Mouse (Mus musculus) hindbrain, embryonic 12.5 days (tissue): ENCODE results near the gene Ankrd13a. TPM values are rescaled to one million over a fixed set of nuclear protein-coding genes. Genes with fewer than 3 reads are reported as not detected.

Experiments used
- ATAC-seq: fragments of 200-750 bp; cut with Nextera tagmentation; 2 replicates; pipeline ENCODE4 v1.8.0; 2017; ENCODE audit warnings: moderate TSS enrichment; ENCODE audit not compliant: low FRiP score
- H3K27ac ChIP-seq: fragments of 300-500 bp; sonication (generic); 2 replicates; pipeline ENCODE4 v1.5.1; 2016; ENCODE audit warnings: mild to moderate bottlenecking
- H3K27me3 ChIP-seq: fragments of 300-500 bp; sonication (generic); 2 replicates; pipeline ENCODE4 v1.6.1; 2016; ENCODE audit warnings: mild to moderate bottlenecking
- H3K36me3 ChIP-seq: fragments of 300-500 bp; sonication (generic); 2 replicates; pipeline ENCODE4 v1.6.1; 2016; ENCODE audit warnings: mild to moderate bottlenecking
- H3K4me1 ChIP-seq: fragments of 300-500 bp; sonication (generic); 2 replicates; pipeline ENCODE4 v1.6.1; 2016
- H3K4me2 ChIP-seq: fragments of 300-500 bp; sonication (generic); replicated peaks from 2 replicates; pipeline ENCODE4 v1.6.1; 2016; ENCODE audit warnings: mild to moderate bottlenecking
- H3K4me3 ChIP-seq: fragments of 300-500 bp; sonication (generic); 2 replicates; pipeline ENCODE4 v1.5.1; 2016; ENCODE audit warnings: mild to moderate bottlenecking
- H3K9ac ChIP-seq: fragments of 300-500 bp; sonication (generic); 2 replicates; pipeline ENCODE4 v1.6.1; 2016; ENCODE audit warnings: mild to moderate bottlenecking, moderate library complexity
- H3K9me3 ChIP-seq: fragments of 300-500 bp; sonication (generic); replicated peaks from 2 replicates; pipeline ENCODE4 v1.6.1; 2016; ENCODE audit warnings: mild to moderate bottlenecking
- WGBS: fragments of 180-500 bp; shearing (Covaris S2); methylation state at CpG from one replicate; pipeline ENCODE4 v1.1.7; 2016; 5-methylcytosine and 5-hydroxymethylcytosine counted together
- polyA plus RNA-seq: library from polyadenylated mRNA; unstranded; fragments of >200 nt; fragmentation: Nextera tagmentation; extraction: Ambion mirVana; gene quantifications from 2 replicates; pipeline ENCODE4 v1.2.1, GENCODE M21; 2016

The Ankrd13a gene
- polyA plus RNA-seq, 1 experiment from 2014 or later: 80.2 TPM

DNA sequence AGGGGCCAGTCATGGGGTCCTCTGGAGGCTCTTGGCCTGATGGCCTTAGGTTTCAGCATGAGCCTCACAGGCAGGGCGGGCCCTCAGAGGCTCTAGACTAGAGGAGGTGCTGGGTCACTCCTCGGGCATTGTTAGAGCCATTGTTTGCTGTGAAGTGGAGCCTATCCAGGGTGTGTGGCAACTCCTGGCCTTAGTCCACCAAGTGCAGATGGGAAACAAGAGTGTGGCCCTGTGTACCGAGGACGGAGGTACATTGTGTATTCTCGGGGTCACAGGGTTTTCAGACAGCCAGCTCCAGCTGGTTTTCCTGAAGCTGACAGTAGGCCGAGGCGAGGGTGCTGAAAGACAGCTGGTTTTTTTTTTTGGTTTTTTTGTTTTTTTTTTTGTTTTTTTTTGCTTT lies 18.8 kb downstream of the Ankrd13a start:
- WGBS: 73% methylated on average over 7 of the region's 7 CpGs
- Histone ChIP-seq H3K4me2 (no peak overlapping the region), H3K27me3 (no peaks in the 10 kb centered on the region), H3K9ac (no peak overlapping the region), H3K27ac (no peak overlapping the region), H3K9me3 (no peaks in the 10 kb centered on the region), H3K4me1 (peaks cover 33% of the 10 kb centered on the region), H3K36me3 (peaks cover 61% of the 10 kb centered on the region), H3K4me3 (no peak overlapping the region)
- no peak for ATAC-seq

DNA sequence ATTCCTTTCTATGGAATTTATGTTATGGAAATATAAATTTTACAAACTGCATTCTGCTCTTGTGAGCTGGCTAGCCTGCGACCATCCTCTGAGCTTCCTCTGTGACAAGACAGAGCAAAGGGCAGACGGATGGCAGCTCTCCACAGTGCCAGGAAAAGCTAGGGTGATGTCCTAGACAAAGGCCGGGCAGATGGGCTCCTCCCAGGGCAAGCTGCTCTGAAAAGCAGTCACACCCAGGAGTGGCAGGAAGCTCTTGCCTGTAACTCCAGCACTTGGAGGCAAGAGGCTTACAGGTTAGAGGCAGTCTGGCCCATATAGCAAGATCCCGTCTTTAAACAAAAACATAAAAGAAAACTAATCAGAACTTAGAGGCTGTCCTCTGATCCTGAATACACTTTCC lies 20.1 kb downstream of the Ankrd13a start:
- Histone ChIP-seq H3K4me1 (peaks cover 33% of the 10 kb centered on the region), H3K9me3 (no peaks in the 10 kb centered on the region), H3K4me2 (no peak overlapping the region), H3K27me3 (no peaks in the 10 kb centered on the region), H3K27ac (0 out of 2 replicates have a peak overlapping the region, but pooled peaks have one; percentile 25), H3K36me3 (peaks cover 59% of the 10 kb centered on the region), H3K9ac (no peak overlapping the region), H3K4me3 (no peak overlapping the region)
- no peak for ATAC-seq
- WGBS: 46% methylated on average over 4 of the region's 4 CpGs

DNA sequence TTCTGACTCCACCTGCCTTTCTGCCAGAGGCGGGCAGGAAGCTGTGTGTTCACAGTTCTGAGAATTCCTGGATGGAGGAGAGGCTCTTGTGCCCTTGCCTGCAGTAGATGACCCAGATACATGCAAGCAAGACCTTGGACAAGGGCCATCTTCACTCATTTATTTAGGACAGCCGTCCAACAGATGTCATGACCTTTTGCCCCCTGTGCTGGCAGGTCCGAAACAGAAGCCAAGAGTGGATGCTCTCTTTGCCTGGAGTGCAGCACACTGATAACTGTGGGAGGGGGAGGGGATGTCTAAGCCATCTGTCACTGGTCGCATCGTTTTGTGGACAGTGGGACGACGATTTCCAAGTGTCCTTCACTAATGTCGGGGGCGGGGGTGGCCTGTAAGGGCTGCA lies 20.8 kb downstream of the Ankrd13a start:
- H3K4me1 ChIP-seq: peaks cover 33% of the 10 kb centered on the region
- H3K36me3 ChIP-seq: peaks cover 65% of the 10 kb centered on the region
- 29% methylated on average over 9 of the region's 9 CpGs for WGBS
- H3K9ac ChIP-seq: no peak overlapping the region; the same call in 1 of the 2 replicates
- no peaks in the 10 kb centered on the region for H3K27me3 ChIP-seq
- H3K4me3 ChIP-seq: no peak overlapping the region
- H3K9me3 ChIP-seq: no peaks in the 10 kb centered on the region
- H3K27ac ChIP-seq: peak overlapping the region; percentile 25; the same call in 1 of the 2 replicates
- no peak for ATAC-seq
- H3K4me2 ChIP-seq: no peak overlapping the region

DNA sequence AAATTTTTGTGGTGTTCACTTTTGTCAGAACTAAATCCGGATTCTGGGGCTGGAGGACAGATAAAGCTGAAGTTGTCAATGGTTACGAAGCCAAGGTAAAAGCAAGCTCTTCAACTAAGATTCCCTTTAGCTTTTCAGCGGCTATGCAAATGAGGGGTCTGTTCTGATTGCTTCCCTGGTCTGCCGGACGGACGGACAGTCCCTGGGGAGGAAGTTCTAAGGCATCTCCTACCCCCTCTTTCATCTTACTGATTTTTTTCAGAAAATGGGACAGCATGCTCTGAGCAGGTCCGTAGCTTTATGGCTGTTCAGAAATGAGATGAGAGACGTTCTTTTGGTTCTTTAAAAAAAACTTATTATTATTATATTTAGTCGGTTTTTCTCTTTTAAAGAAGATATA lies 21.2 kb downstream of the Ankrd13a start:
- Histone ChIP-seq H3K27ac (no peak overlapping the region), H3K9ac (no peak overlapping the region; the same call in 1 of the 2 replicates), H3K4me1 (peaks cover 33% of the 10 kb centered on the region), H3K27me3 (no peaks in the 10 kb centered on the region), H3K9me3 (no peaks in the 10 kb centered on the region), H3K4me3 (no peak overlapping the region), H3K4me2 (no peak overlapping the region), H3K36me3 (peaks cover 69% of the 10 kb centered on the region)
- 55% methylated on average over 9 of the region's 9 CpGs for WGBS
- ATAC-seq: no peak

DNA sequence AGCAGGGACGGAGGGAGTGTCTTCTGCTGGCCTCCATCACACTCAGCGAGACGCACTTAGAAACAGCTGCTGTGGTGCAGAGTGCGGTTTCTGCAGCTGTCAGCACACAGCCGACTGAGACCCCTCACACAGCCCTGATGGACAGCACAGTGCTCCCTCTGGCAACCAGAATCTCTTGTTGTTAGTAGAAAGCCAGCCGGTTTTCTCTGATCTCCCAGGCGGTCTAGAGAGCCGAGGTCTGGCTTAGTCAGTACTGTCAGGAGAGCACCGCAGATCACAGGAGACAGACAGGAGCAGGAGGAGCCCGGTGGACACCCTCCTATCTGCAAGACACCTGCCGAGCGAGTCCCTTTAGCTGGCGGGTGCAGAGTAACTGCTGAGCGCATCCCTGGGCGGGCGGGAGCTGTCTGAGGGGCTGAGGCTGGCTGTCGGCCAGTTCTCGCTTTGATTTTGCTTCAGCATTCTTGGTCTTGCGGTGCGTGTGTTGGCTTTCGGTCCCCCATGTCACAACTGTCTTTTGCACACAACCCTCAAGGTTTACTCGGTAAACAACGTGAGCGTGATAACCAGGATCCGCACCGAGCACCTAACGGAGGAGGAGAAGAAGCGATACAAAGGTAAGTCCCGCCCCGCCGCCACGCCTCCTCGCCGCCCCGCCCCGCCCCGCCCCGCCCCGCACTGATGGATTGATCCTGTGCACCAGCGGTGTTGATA lies 22.0 kb downstream of the Ankrd13a start:
- ATAC-seq: peak; percentile 68
- WGBS: 4% methylated on average over 40 of the region's 40 CpGs

DNA sequence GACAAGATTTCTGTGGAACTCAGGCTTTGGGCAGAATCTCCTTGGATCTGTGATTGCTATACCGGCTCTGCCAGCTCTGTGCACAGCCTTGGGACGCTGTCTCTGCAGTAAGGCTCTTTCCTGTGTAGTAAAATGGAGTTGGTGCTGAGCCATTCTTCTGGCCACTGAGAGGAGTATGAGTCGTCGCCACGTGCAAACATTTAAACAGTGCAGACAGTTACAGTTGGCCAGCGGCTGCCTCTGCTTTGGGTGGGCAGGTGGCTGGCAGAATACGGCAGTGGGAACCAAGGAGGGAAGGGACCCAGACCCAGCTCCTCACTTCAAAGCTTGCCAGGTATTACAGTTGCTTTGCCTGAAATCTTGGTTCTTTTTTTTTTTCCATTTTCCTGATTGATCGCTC lies 22.8 kb downstream of the Ankrd13a start:
- H3K4me1 ChIP-seq: peaks cover 38% of the 10 kb centered on the region
- ATAC-seq: no peak
- H3K27me3 ChIP-seq: no peaks in the 10 kb centered on the region
- no peak overlapping the region for H3K27ac ChIP-seq
- no peak overlapping the region for H3K9ac ChIP-seq
- H3K4me3 ChIP-seq: no peak overlapping the region
- H3K4me2 ChIP-seq: peak overlapping the region; percentile 69
- no peaks in the 10 kb centered on the region for H3K9me3 ChIP-seq
- H3K36me3 ChIP-seq: peaks cover 65% of the 10 kb centered on the region
- 91% methylated on average over 8 of the region's 8 CpGs for WGBS

More for the DNA sequence above, 22.0 kb downstream of the Ankrd13a start:
- Histone ChIP-seq H3K27ac (peak overlapping the region; percentile 79), H3K4me2 (peak overlapping the region; percentile 69), H3K9me3 (no peaks in the 10 kb centered on the region), H3K36me3 (peaks cover 65% of the 10 kb centered on the region), H3K4me1 (peaks cover 38% of the 10 kb centered on the region), H3K27me3 (no peaks in the 10 kb centered on the region), H3K4me3 (peak overlapping the region; percentile 35), H3K9ac (peak overlapping the region; percentile 56)

DNA sequence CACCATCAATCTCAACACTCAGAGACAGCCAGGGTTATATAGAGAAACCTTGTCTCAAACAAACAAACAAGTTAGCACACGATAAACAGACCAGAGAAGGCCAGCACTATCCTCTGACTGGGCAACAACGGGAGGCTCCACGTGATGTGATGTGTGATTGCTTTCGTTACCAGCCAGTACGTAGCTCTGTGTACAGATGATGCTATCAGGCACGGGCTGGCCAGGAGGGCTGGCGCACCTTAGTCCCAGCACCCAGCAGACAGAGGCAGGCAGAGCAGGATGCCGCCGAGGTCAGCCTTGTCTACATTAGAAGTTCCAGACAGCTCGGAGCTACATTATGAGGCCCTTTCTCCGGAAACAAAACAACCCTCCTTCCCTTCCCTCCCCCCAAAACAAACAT lies 25.4 kb downstream of the Ankrd13a start:
- Histone ChIP-seq H3K27me3 (no peaks in the 10 kb centered on the region), H3K4me2 (no peak overlapping the region), H3K4me1 (peaks cover 26% of the 10 kb centered on the region), H3K9ac (no peak overlapping the region), H3K4me3 (no peak overlapping the region), H3K36me3 (peaks cover 71% of the 10 kb centered on the region), H3K27ac (no peak overlapping the region), H3K9me3 (no peaks in the 10 kb centered on the region)
- WGBS: 89% methylated on average over 11 of the region's 11 CpGs
- no peak for ATAC-seq

DNA sequence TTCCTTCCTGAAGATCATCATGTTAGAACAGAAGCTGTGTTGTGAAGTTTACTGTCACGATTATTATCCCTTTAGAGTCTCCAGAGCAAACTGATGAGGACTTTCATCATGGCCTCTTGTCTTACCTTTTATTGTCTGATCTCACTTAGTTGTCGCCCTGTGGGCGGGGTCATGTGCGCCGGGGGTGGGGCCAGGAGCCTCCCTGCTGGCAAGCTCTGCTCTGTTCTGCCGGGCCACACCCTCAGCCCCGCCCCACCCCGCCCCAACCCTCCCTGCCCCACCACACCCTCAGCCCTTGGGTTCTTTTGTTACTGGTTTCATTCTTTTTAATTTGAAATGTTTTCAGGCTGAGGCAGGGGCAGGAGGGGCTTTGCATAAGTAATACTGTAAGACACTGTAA lies 26.6 kb downstream of the Ankrd13a start:
- Histone ChIP-seq H3K4me2 (no peak overlapping the region), H3K36me3 (peaks cover 73% of the 10 kb centered on the region), H3K4me1 (peaks cover 19% of the 10 kb centered on the region), H3K27ac (no peak overlapping the region), H3K9ac (no peak overlapping the region), H3K4me3 (no peak overlapping the region), H3K9me3 (no peaks in the 10 kb centered on the region), H3K27me3 (no peaks in the 10 kb centered on the region)
- no peak for ATAC-seq
- WGBS: 17% methylated on average over 8 of the region's 8 CpGs

DNA sequence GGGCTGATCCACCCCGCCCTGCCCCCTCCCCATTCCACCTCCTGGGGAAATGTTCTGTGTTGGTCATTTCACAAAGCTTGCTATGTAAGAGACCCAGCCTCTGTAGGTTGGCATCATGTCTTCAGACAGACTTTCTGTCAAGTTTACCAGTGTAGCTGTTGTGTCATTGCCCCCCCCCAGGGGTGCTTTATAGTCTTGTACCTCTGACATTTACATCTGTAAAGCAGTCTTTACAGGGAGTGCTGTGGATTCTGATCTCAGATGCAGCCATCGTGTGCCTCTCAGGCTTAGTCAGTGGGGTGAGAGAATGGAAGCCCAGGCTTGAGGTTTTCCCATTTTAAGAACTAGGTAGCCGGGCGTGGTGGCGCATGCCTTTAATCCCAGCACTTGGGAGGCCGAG lies 27.4 kb downstream of the Ankrd13a start:
- Histone ChIP-seq H3K4me2 (no peak overlapping the region), H3K36me3 (peaks cover 79% of the 10 kb centered on the region), H3K9ac (no peak overlapping the region), H3K4me3 (no peak overlapping the region), H3K9me3 (no peaks in the 10 kb centered on the region), H3K27ac (no peak overlapping the region), H3K4me1 (peaks cover 11% of the 10 kb centered on the region), H3K27me3 (no peaks in the 10 kb centered on the region)
- 82% methylated on average over 6 of the region's 6 CpGs for WGBS
- no peak for ATAC-seq

DNA sequence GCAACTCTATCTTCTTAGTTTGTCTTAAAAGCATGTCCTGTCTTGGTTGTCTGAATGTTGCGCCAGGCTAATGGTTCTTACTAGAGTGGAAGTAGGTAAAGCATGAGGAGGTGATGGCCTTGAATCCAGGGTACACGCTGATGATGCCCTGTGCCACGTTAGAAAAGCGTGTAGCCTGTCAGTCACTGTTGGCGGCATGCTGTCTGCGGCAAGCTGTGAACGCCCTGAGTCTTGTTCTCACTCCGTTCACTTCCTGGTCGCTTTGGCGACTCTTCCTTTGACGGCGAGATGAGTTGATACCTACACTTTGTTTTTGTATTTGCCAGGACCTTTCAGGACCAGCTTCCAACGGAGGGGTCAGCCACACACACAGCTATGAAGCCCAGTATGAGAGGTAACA lies 28.8 kb downstream of the Ankrd13a start:
- no peak for ATAC-seq
- H3K4me2 ChIP-seq: no peak overlapping the region
- H3K27ac ChIP-seq: no peak overlapping the region
- no peak overlapping the region for H3K9ac ChIP-seq
- WGBS: 92% methylated on average over 13 of the region's 13 CpGs
- no peaks in the 10 kb centered on the region for H3K27me3 ChIP-seq
- peaks cover 12% of the 10 kb centered on the region for H3K4me1 ChIP-seq
- no peak overlapping the region for H3K4me3 ChIP-seq
- H3K9me3 ChIP-seq: no peaks in the 10 kb centered on the region
- peaks cover 75% of the 10 kb centered on the region for H3K36me3 ChIP-seq

DNA sequence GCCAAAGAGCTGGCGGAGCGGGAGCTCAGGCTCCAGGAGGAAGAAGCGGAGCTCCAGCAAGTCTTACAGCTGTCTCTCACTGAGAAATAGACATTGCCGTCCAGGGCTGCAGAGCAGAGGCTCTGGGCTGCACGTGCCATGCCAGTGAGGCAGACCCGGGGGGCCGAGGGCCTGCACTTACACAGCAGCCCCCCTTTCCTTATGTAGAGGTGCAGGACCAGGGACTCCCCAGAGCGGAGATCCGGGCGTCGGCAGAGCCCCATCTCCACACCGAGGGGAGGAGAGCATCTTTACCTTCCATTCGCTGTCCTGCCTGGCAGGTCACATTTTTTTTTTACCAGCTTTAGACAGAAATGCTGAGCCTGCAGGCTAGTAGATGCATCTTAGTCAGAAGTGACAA lies 29.9 kb downstream of the Ankrd13a start:
- Histone ChIP-seq H3K27ac (peak overlapping the region; percentile 35; the same call in 1 of the 2 replicates), H3K4me2 (no peak overlapping the region), H3K36me3 (peaks cover 75% of the 10 kb centered on the region), H3K27me3 (no peaks in the 10 kb centered on the region), H3K9me3 (no peaks in the 10 kb centered on the region), H3K4me3 (no peak overlapping the region), H3K9ac (no peak overlapping the region), H3K4me1 (peaks cover 16% of the 10 kb centered on the region)
- WGBS: 86% methylated on average over 13 of the region's 13 CpGs
- no peak for ATAC-seq

DNA sequence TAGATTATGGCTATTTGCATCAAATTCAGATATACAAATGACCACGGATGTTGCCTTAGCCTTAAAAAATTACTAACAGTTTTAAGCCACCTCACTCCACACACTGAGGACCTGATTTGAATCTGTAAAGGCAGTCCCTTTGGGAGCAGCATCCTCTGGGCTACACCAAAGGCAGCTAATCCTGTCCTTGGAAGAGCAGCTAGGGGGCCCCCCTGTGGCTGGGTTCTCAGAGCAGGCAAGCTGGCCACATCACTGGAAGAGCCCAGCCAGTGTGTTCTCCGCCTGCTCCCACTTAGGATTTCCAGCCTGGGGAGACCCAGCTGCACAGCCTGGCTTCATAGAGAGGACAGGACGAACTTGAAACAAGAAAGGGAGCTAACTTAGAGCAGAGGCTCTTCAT lies 30.5 kb downstream of the Ankrd13a start:
- Histone ChIP-seq H3K36me3 (peaks cover 69% of the 10 kb centered on the region), H3K9ac (no peak overlapping the region), H3K27ac (peak overlapping the region; percentile 35; the same call in 1 of the 2 replicates), H3K27me3 (no peaks in the 10 kb centered on the region), H3K4me2 (no peak overlapping the region), H3K9me3 (no peaks in the 10 kb centered on the region), H3K4me3 (no peak overlapping the region), H3K4me1 (peaks cover 22% of the 10 kb centered on the region)
- WGBS: 39% methylated on average over 3 of the region's 3 CpGs
- 0 out of 2 replicates have a peak, but pooled peaks have one; percentile 42 for ATAC-seq
